Mouse (Mus musculus) spleen, postnatal 14 days (tissue): ENCODE results near the gene Fam216b.

Experiments used
- DNase-seq, 2 experiments: peaks; one replicate each; pipeline ENCODE4 v3.0.0; 2021 to 2022; ENCODE audit warnings: low spot score in 2 of 2

Gene Fam216b

GRCm38 (mm10) chr14:78088907-78089306 is at the start of gene Fam216b:
Gene Fam216b, minus strand, starts transcription at chr14:78089007.
- DNase-seq = no peak

- DNase-seq = no peak
Measured at GRCm38 (mm10) chr14:78132368-78133052, 43.7 kb upstream of the Fam216b start.

- no peak for DNase-seq
Measured at GRCm38 (mm10) chr14:78126670-78127069, 37.9 kb upstream of the Fam216b start.

GRCm38 (mm10) chr14:78120286-78120685 is 31.5 kb upstream of the Fam216b start:
- DNase-seq = no peak

GRCm38 (mm10) chr14:78119449-78120200 is 30.8 kb upstream of the Fam216b start:
- DNase-seq = no peak

GRCm38 (mm10) chr14:78117671-78118070 is 28.9 kb upstream of the Fam216b start:
- no peak for DNase-seq

GRCm38 (mm10) chr14:78117268-78117667 is 28.5 kb upstream of the Fam216b start:
- no peak for DNase-seq

- DNase-seq = no peak
Measured at GRCm38 (mm10) chr14:78112466-78112865, 23.7 kb upstream of the Fam216b start.

GRCm38 (mm10) chr14:78110871-78111270 is 22.1 kb upstream of the Fam216b start:
- DNase-seq = no peak

- DNase-seq = no peak
Measured at GRCm38 (mm10) chr14:78109419-78109818, 20.6 kb upstream of the Fam216b start.

GRCm38 (mm10) chr14:78108388-78108787 is 19.6 kb upstream of the Fam216b start:
- no peak for DNase-seq

GRCm38 (mm10) chr14:78089591-78089990 is 784 bp upstream of the Fam216b start:
- DNase-seq = no peak

- no peak for DNase-seq
Measured at GRCm38 (mm10) chr14:78083465-78083864, 5.3 kb downstream of the Fam216b start.

- no peak for DNase-seq
Measured at GRCm38 (mm10) chr14:78077508-78077907, 11.3 kb downstream of the Fam216b start.

GRCm38 (mm10) chr14:78065938-78066710 is 22.7 kb downstream of the Fam216b start:
- DNase-seq = no peak

- no peak for DNase-seq
Measured at GRCm38 (mm10) chr14:78062484-78062883, 26.3 kb downstream of the Fam216b start.

GRCm38 (mm10) chr14:78060609-78060951 is 28.2 kb downstream of the Fam216b start:
- DNase-seq = no peak

- no peak for DNase-seq
Measured at GRCm38 (mm10) chr14:78059878-78060608, 28.8 kb downstream of the Fam216b start.

- DNase-seq = no peak
Measured at GRCm38 (mm10) chr14:78057362-78057761, 31.4 kb downstream of the Fam216b start.

GRCm38 (mm10) chr14:78056371-78056770 is 32.4 kb downstream of the Fam216b start:
- no peak for DNase-seq

- no peak for DNase-seq
Measured at GRCm38 (mm10) chr14:78048674-78049073, 40.1 kb downstream of the Fam216b start.

GRCm38 (mm10) chr14:78048258-78048657 is 40.5 kb downstream of the Fam216b start:
- DNase-seq = no peak
